Mouse (Mus musculus): Measurements from ENCODE around the gene Hdac1. TPM values are rescaled to one million over a fixed set of nuclear protein-coding genes. Genes with fewer than 3 reads are reported as not detected.

Hdac1 gene
- polyA plus RNA-seq, 1 experiment from 2014 or later: 200 TPM

- Histone ChIP-seq H3K27me3 (replicated peaks) (no peaks in the 10 kb centered on the region), H3K27ac (no peak overlapping the region), H3K4me3 (replicated peaks) (no peak overlapping the region), H3K4me1 (replicated peaks) (peaks cover 35% of the 10 kb centered on the region), H3K36me3 (no peaks in the 10 kb centered on the region), H3K9ac (no peak overlapping the region), H3K9me3 (no peaks in the 10 kb centered on the region), H3K4me2 (replicated peaks) (no peak overlapping the region)
- WGBS: 59% methylated on average over 9 of the region's 10 CpGs
- no peak for ATAC-seq
These were observed 34.9 kb downstream of the Hdac1 start for GRCm38 (mm10) chr4:129507434-129508236.

- Histone ChIP-seq H3K27ac (no peak overlapping the region), H3K9me3 (no peaks in the 10 kb centered on the region), H3K36me3 (no peaks in the 10 kb centered on the region), H3K4me3 (replicated peaks) (no peak overlapping the region), H3K27me3 (replicated peaks) (no peaks in the 10 kb centered on the region), H3K9ac (no peak overlapping the region), H3K4me2 (replicated peaks) (no peak overlapping the region), H3K4me1 (replicated peaks) (peaks cover 42% of the 10 kb centered on the region)
- no peak for ATAC-seq
- WGBS: 90% methylated on average over 3 of the region's 3 CpGs
These were observed 37.0 kb downstream of the Hdac1 start for GRCm38 (mm10) chr4:129505511-129505910.

DNA sequence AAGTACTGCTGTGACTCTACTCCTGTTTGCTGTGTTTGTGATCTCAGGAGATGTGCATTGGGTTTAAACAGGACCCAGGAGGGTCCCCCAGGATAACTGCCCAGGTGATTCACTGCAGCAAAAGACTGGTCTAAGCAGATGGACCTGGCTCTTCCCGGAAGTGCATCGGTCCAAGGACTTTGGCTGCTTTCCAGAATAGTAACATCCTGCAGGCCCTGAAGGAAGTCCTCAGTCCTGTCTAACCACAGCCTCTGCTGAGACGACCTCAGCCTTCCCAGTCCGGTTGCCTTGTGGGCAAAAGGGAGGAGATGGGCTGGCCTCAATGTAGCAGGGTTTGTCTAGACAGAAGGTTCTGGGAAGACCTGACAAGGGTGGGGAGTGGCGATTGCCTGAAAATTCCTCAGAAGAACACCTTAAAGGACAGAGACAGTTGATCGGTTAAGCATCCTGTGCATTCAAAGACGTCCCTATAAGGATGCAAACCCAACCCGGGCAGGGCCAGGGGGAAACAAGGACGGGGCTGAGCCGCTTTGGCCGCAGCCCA is 39.5 kb downstream of the Hdac1 start:
- Histone ChIP-seq H3K27ac (peak overlapping the region; percentile 66), H3K4me2 (replicated peaks) (peak overlapping the region; percentile 18; the same call in 1 of the 2 replicates), H3K9ac (no peak overlapping the region), H3K36me3 (no peaks in the 10 kb centered on the region), H3K4me3 (replicated peaks) (no peak overlapping the region), H3K4me1 (replicated peaks) (peaks cover 35% of the 10 kb centered on the region), H3K9me3 (no peaks in the 10 kb centered on the region), H3K27me3 (replicated peaks) (no peaks in the 10 kb centered on the region)
- 49% methylated on average over 11 of the region's 11 CpGs for WGBS
- ATAC-seq: peak; percentile 24; the same call in 1 of the 2 replicates

GRCm38 (mm10) chr4:129502327-129502888 is 40.1 kb downstream of the Hdac1 start:
- H3K27me3 ChIP-seq (replicated peaks): no peaks in the 10 kb centered on the region
- ATAC-seq: peak; percentile 40
- peak overlapping the region; percentile 66 for H3K27ac ChIP-seq
- peak overlapping the region; percentile 18; the same call in 1 of the 2 replicates for H3K4me2 ChIP-seq (replicated peaks)
- WGBS: 45% methylated on average over 9 of the region's 9 CpGs
- H3K4me1 ChIP-seq (replicated peaks): peaks cover 31% of the 10 kb centered on the region
- H3K36me3 ChIP-seq: no peaks in the 10 kb centered on the region
- no peaks in the 10 kb centered on the region for H3K9me3 ChIP-seq
- H3K4me3 ChIP-seq (replicated peaks): no peak overlapping the region
- H3K9ac ChIP-seq: no peak overlapping the region

DNA sequence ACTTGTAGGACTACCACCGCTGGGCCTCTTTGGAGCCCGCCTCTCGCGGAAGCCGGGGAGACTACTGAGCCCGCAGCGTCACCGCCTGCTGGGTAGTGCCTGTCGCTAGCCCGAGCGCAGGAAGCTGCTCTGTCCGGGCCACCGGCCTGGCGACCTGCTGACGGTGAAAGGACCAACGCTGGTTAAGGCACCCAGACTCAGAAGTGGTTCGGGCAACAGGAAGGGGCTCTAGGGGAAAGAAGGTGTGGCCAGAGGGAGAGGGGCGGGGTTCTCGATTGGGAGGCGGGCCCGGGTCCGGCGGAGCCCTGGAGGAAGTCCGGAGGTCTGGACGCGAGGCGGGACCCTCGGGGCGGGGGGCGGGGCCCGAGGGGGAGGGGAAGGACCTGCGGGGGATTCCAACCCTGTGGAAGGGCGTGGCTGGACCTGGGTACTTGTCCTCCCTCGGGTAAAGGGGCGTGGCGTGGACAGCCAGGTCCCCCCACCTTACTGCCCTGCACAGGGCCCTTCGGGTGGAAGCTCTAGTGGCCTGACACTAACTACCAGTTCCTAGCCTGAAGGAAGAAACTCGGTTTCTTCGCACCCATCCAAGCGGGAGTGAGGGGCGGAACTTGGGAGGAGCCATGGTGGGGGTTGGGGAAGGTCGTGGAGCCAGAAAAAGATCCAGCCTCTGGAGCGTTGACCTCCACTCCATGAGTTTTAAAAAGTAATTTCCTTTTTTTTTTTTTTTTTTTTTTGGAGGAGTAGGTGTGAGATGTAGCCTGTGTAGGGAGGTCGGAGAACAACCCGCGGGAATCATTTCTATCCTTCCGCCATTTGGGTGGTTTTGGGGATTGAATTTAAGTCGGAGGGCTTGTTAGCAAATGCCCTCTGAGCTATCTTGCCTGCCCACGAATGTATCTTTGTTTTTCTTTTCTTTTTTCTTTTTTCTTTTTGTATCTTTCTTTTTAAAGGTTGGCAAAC is 41.6 kb downstream of the Hdac1 start:
- Histone ChIP-seq H3K4me1 (replicated peaks) (peaks cover 36% of the 10 kb centered on the region), H3K9ac (peak overlapping the region; percentile 44), H3K27ac (peak overlapping the region; percentile 76), H3K27me3 (replicated peaks) (no peaks in the 10 kb centered on the region), H3K36me3 (no peaks in the 10 kb centered on the region), H3K4me3 (replicated peaks) (peak overlapping the region; percentile 55), H3K9me3 (no peaks in the 10 kb centered on the region), H3K4me2 (replicated peaks) (peak overlapping the region; percentile 55)
- 1% methylated on average over 49 of the region's 49 CpGs for WGBS
- ATAC-seq: peak; percentile 90

GRCm38 (mm10) chr4:129500017-129500416 is 42.5 kb downstream of the Hdac1 start:
- peak overlapping the region; percentile 44 for H3K9ac ChIP-seq
- WGBS: 84% methylated on average over 8 of the region's 8 CpGs
- peak overlapping the region; percentile 55 for H3K4me2 ChIP-seq (replicated peaks)
- H3K4me1 ChIP-seq (replicated peaks): peaks cover 36% of the 10 kb centered on the region
- ATAC-seq: no peak
- no peaks in the 10 kb centered on the region for H3K36me3 ChIP-seq
- no peaks in the 10 kb centered on the region for H3K27me3 ChIP-seq (replicated peaks)
- H3K27ac ChIP-seq: peak overlapping the region; percentile 76
- H3K4me3 ChIP-seq (replicated peaks): 0 out of 2 replicates have a peak overlapping the region, but pooled peaks have one; percentile 55
- no peaks in the 10 kb centered on the region for H3K9me3 ChIP-seq

GRCm38 (mm10) chr4:129498941-129499340 is 43.6 kb downstream of the Hdac1 start:
- no peak for ATAC-seq
- H3K27me3 ChIP-seq (replicated peaks): no peaks in the 10 kb centered on the region
- no peak overlapping the region for H3K27ac ChIP-seq
- H3K9me3 ChIP-seq: no peaks in the 10 kb centered on the region
- H3K9ac ChIP-seq: no peak overlapping the region
- H3K4me1 ChIP-seq (replicated peaks): peaks cover 31% of the 10 kb centered on the region
- WGBS: 67% methylated on average over 3 of the region's 3 CpGs
- no peaks in the 10 kb centered on the region for H3K36me3 ChIP-seq
- no peak overlapping the region for H3K4me3 ChIP-seq (replicated peaks)
- H3K4me2 ChIP-seq (replicated peaks): no peak overlapping the region

DNA sequence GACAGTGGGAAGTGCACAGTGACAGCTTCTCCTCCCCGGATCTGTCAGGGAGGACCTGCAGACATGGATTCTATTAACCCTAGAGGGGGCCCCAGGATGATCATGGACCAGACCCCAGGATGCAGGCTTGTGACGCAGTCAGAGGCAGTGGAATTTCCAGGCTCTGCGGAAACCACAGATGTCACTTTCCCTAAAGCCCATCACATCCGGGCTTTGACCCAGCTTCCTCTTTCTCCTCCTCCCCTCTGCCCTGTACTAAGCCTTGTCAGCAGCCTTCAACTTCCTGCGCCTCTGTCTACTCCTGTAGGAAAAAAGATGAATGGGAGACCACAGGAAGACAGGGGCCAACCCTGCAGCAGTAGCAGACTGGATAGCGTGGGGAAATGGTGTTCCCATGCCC is 45.9 kb downstream of the Hdac1 start:
- 33% methylated on average over 6 of the region's 6 CpGs for WGBS
- H3K4me3 ChIP-seq (replicated peaks): no peak overlapping the region

DNA sequence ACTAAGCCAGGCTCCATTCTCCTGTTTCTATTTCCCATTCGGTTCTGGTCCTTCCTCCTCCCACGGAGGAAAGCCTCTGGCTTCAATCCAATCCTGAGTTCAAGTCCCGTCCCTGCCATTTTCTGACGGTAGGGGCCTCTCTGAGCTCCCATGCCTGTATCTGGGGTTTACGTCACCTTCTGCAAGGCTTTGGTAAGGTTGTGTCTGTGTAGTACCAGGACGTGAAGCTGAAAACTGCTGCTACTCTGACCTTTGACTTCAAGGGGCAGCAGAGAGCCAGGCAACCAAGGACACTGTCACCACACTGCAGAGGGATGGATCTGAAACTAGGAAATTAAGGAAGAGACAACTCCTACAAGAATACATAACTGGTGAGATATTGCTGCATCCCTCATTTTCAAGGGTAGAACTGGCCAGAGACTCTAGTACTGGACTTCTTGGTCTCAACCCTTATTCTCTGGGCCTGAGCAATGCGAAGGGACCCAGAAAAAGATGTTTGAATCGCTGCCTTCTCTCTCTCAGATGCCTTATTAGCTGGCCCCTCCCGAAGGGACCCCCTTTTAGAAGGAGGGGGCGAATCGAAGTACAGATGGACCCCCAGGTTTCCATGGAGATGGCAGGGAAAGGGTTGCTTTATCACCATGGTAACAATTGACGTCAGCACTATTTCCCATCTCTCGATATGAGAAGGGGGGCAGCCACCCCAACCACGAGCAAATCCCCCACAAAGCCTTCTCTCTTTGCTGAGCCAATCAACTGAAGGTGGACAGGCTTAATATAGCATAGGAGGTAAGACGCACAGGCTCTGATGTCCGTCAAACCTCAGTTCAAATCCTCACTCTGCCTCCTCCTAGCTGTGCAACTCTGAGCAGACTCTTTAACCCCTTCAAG is 46.6 kb downstream of the Hdac1 start:
- 33% methylated on average over 16 of the region's 16 CpGs for WGBS
- H3K27me3 ChIP-seq (replicated peaks): peaks cover 8% of the 10 kb centered on the region
- H3K27ac ChIP-seq: peak overlapping the region; percentile 37; the same call in 1 of the 2 replicates
- no peaks in the 10 kb centered on the region for H3K36me3 ChIP-seq
- 0 out of 2 replicates have a peak overlapping the region, but pooled peaks have one; percentile 23 for H3K9ac ChIP-seq
- H3K4me2 ChIP-seq (replicated peaks): peak overlapping the region; percentile 27
- peaks cover 16% of the 10 kb centered on the region for H3K4me1 ChIP-seq (replicated peaks)
- no peak overlapping the region for H3K4me3 ChIP-seq (replicated peaks)
- H3K9me3 ChIP-seq: no peaks in the 10 kb centered on the region
- ATAC-seq: no peak

More for the DNA sequence above, 45.9 kb downstream of the Hdac1 start:
- peaks cover 13% of the 10 kb centered on the region for H3K4me1 ChIP-seq (replicated peaks)
- H3K4me2 ChIP-seq (replicated peaks): peak overlapping the region; percentile 27
- H3K9me3 ChIP-seq: no peaks in the 10 kb centered on the region
- H3K27ac ChIP-seq: peak overlapping the region; percentile 37; the same call in 1 of the 2 replicates
- no peak for ATAC-seq
- H3K27me3 ChIP-seq (replicated peaks): peaks cover 1% of the 10 kb centered on the region
- H3K36me3 ChIP-seq: no peaks in the 10 kb centered on the region
- H3K9ac ChIP-seq: 0 out of 2 replicates have a peak overlapping the region, but pooled peaks have one; percentile 23

GRCm38 (mm10) chr4:129494681-129495080 is 47.8 kb downstream of the Hdac1 start:
- no peak overlapping the region for H3K4me2 ChIP-seq (replicated peaks)
- H3K4me1 ChIP-seq (replicated peaks): peaks cover 16% of the 10 kb centered on the region
- H3K27me3 ChIP-seq (replicated peaks): peaks cover 13% of the 10 kb centered on the region
- no peak for ATAC-seq
- no peak overlapping the region for H3K27ac ChIP-seq
- H3K36me3 ChIP-seq: no peaks in the 10 kb centered on the region
- H3K4me3 ChIP-seq (replicated peaks): no peak overlapping the region
- no peaks in the 10 kb centered on the region for H3K9me3 ChIP-seq
- WGBS: 64% methylated on average over 7 of the region's 7 CpGs
- no peak overlapping the region for H3K9ac ChIP-seq
